Mouse (Mus musculus) C2C12 (cell line): ENCODE results near the gene Tas2r106.

Source experiments
- CTCF ChIP-seq: IDR thresholded peaks from one replicate; pipeline ENCODE4 v1.5.1; 2011; ENCODE audit not compliant: control insufficient read depth, insufficient read depth, insufficient read length
- MYOD1 ChIP-seq: IDR thresholded peaks from one replicate; pipeline ENCODE4 v1.6.1; 2011; ENCODE audit warnings: low read depth; ENCODE audit not compliant: control insufficient read depth, insufficient read length

DNA sequence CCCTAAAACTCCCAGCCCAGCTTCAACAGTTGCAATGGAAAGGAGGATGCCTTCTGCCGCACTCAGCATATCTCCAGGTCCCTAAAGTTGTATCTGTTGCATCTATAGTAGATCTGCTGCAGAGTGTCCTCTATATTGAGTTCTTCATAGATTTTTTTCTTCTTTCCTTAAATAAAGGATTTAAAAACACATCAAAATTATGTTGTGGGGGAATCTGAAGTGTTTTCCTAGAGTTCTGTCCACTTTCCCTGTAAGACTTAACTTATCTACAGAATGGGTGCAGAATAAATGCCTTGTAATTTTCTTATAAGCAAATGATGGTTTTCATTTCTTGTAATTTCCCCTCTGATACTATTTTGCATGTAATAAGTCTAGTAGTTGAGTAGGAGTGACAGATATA, 8.7 kb upstream of the Tas2r106 start, which contains the start of gene Tas2r105:
- TF ChIP-seq CTCF (no peak), MYOD1 (no peak)
